Mouse (Mus musculus) yolk sac, embryonic 10.5 days (tissue): ENCODE measurements around the gene Gm10118.

ENCODE experiments used
- DNase-seq: peaks from one replicate; pipeline ENCODE4 v3.0.0-alpha.2; 2017; ENCODE audit warnings: low spot score

The Gm10118 gene

DNA sequence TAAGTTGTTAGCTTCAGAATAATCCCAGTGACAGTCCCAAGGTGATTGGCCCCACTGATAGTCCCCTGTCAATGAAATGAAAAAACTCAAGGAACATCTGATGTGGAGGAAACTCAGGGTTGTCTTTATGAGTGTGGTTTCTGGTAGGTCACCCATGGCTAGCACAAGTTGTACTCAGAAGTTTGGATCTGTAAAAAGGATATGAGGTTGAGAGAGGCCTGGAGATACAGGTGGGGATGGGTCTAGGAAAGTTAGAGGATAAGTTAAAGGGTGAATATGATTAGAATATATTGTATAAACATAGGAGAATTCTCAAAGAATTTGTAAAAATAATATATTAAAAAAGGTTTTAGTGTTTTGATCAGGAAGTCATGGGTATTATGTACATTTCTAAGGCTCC is at the start of gene Gm10118:
Gene Gm10118, minus strand, starts transcription at position 101 of the 400 bp plus-strand sequence.
- DNase-seq: no peak

DNA sequence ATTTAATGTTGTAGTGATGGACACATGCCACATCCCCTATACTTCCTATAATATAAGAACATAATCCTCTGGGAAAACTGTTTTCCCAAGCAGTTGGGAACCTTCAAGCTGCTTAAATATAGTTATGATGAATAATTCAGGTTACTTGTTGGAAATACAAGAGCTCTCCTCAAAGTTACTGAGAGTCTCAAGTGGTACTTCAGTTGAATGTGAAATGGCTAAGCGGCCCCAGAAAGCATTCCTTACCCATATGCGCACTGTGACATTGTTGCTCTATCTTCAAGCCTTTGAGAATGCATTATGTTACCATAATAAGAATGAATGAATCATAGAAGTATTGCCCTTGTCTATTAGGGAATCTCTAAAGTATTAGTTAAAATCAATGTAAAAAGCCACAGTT is 45.1 kb upstream of the Gm10118 start:
- DNase-seq: no peak

- no peak for DNase-seq
Measured at GRCm38 (mm10) chr10:63954308-63954930, 27.2 kb upstream of the Gm10118 start.

DNA sequence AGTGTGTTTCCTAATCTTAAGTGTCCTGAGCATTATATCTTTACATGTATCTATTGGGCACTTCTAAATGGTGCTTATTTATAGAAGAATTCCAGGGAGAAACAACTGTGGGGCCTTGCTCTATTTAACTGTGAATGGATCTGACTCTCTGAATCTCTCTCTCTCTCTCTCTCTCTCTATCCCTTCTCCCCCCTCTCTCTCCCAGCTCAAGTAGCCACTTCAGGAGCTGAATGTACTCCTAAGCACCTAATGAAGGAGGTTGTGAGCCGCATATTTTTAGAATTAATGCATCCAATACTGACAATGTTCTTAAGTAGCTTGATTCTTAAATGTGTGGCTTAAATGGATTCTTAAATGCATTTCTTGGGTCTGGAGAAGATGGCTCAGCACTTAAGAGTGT is 24.2 kb upstream of the Gm10118 start:
- no peak for DNase-seq

- peak; percentile 25 for DNase-seq
Measured at GRCm38 (mm10) chr10:63950867-63951266, 23.6 kb upstream of the Gm10118 start.

GRCm38 (mm10) chr10:63947266-63947665 is 20.0 kb upstream of the Gm10118 start:
- DNase-seq: no peak

GRCm38 (mm10) chr10:63945534-63945933 is 18.3 kb upstream of the Gm10118 start:
- DNase-seq: no peak

DNA sequence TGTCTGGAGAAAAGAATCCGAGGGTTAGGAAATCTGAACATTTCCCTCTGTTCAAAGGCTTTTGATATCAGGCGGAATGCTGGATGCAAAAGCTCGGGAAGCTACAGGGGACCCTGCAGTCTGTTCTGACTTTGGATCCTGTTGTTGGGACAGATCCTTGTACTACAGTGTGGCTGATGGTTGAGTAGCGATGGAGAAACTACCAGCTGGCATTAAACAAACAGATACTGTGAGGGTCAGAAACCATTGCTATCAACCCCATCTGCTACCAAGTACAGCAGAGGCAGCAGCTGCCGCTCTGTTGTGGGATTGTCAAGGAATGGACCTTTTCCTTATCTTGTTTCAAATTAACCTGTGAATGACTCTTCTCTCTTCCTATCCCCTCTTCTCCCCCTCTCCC is 6.7 kb upstream of the Gm10118 start:
- no peak for DNase-seq

DNA sequence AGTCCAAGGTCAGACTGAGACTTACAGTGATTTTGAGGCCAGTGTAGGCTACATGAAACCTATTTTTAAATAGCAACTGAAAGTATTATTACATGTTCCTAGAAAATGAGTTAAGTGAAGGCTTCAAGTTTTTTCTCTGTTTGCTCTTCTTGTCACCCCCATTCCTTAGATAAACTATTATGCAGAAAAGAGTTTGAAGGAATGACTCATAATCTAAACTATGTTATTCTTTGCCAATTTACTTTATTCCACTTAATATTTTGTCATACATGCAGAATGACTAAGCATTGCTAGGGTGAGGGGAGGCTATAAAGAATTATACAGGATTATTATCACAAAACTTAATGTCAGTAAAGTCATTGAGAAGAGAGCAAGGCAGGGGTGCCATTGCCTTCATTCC is 18.4 kb downstream of the Gm10118 start:
- no peak for DNase-seq

DNA sequence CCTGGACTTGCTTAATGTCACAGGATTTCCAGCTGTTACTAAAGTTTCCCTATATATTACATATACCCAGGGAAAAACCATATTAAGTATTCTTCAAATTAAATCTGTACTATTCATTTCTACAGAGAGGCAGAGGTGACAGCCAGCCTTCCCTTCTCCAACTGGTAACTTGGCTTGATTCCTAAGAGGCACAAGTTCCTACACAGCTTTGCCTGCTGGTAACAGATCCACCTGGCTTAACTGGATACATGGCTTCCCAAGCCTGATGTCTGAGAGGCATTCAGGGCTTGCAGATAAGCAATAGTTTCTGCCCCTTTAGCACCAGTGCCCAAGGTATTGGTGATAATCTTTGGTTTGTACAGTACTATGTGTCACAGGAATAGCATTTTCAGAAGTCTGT is 27.3 kb downstream of the Gm10118 start:
- no peak for DNase-seq

GRCm38 (mm10) chr10:63894612-63895011 is 32.6 kb downstream of the Gm10118 start:
- DNase-seq: no peak

- peak; percentile 1 for DNase-seq
Measured at GRCm38 (mm10) chr10:63886449-63887088, 40.7 kb downstream of the Gm10118 start.

DNA sequence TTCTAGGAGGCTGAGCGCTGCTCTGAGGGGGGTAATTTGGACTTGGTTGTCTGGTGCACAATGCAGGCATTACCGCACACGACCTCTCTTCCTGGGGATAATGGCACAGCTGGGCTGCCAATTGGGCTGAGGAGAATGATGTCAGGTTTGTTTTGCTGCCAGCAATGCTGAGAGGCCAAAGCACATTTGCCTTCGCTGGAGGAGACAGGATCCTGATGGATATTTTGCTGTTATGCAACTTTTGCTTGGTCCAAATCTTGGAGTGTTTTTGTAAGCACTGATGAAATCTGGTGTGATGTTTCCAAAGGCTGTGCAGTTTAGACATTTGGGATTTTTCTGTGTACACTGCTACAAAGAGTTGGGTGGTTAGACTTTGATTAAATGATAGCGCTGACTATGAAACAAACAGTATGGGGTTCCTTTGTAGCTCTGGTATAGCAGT is 46.8 kb downstream of the Gm10118 start:
- DNase-seq: no peak
